Mouse (Mus musculus) liver, embryonic 14.5 days (tissue): Measurements from ENCODE around the gene Ago4.

Experiments
- CTCF ChIP-seq: IDR thresholded peaks from 2 replicates; pipeline ENCODE4 v1.5.1; 2016; ENCODE audit warnings: antibody characterized with exemption, low read depth, control low read depth
- EP300 ChIP-seq: IDR thresholded peaks from 2 replicates; pipeline ENCODE4 v1.6.1; 2016; ENCODE audit warnings: antibody characterized with exemption, low read depth

DNA sequence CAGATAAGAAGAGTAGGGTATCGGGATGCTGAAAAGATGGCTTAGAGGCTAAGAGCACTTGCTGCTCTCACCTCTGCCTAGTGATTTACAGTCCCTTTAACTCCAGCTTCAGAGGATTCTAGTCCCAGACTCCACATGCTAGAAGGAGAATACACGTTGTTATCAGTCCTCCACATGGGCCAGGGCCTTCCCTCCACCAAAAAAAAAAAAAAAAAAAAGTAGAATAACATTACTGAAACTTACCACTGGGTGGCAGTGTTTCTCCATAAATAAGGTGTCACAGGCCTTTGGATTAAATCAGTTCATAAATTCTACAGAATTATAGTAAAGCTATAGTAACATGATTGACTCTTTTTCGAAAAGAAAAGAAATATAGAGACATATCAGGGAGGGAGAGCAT, 21.2 kb upstream of the Ago4 start:
- TF ChIP-seq CTCF (peak; percentile 67), EP300 (no peak)
